Mouse (Mus musculus) myocyte (in vitro differentiated cells): ENCODE data around the gene Best2. TPM values are rescaled to one million over a fixed set of nuclear protein-coding genes. Genes with fewer than 3 reads are reported as not detected.

Experiments
- H3K27me3 ChIP-seq: one replicate; pipeline ENCODE4 v1.6.1; 2011; ENCODE audit not compliant: control insufficient read depth, insufficient read depth, insufficient read length
- H3K36me3 ChIP-seq: one replicate; pipeline ENCODE4 v1.6.1; 2011; ENCODE audit not compliant: control insufficient read depth, insufficient read depth
- H3K4me2 ChIP-seq: one replicate; pipeline ENCODE4 v1.6.1; 2011; ENCODE audit warnings: low read depth, control low read depth
- H3K4me3 ChIP-seq: one replicate; pipeline ENCODE4 v1.5.1; 2011; ENCODE audit warnings: mild to moderate bottlenecking, control low read depth, moderate library complexity
- H3K79me2 ChIP-seq: one replicate; pipeline ENCODE4 v1.6.1; 2011; ENCODE audit not compliant: control insufficient read depth, insufficient read depth
- H3ac ChIP-seq: one replicate; pipeline ENCODE4 v1.6.1; 2011; ENCODE audit not compliant: control insufficient read depth, insufficient read length
- CEBPB ChIP-seq: IDR thresholded peaks from 2 replicates; pipeline ENCODE4 v1.6.1; 2011; ENCODE audit warnings: mild to moderate bottlenecking, moderate library complexity; ENCODE audit not compliant: poor library complexity, insufficient read depth, severe bottlenecking
- E2F4 ChIP-seq: IDR thresholded peaks from one replicate; pipeline ENCODE4 v1.6.1; 2011; ENCODE audit warnings: mild to moderate bottlenecking, control low read depth, moderate library complexity; ENCODE audit not compliant: insufficient read depth
- MAX ChIP-seq: IDR thresholded peaks from one replicate; pipeline ENCODE4 v1.6.1; 2011; ENCODE audit warnings: low read depth, mild to moderate bottlenecking, control low read depth
- MYOD1 ChIP-seq, 3 experiments: IDR thresholded peaks; one replicate each; pipeline ENCODE4 v1.6.1; 2011; ENCODE audit warnings: control low read depth in 2 of 3, low read depth in 2 of 3, mild to moderate bottlenecking in 2 of 3, moderate library complexity in 1 of 3; ENCODE audit not compliant: insufficient read length in 2 of 3, control insufficient read depth in 1 of 3
- MYOG ChIP-seq, 3 experiments: IDR thresholded peaks; one replicate each; pipeline ENCODE4 v1.6.1; 2011; ENCODE audit warnings: control low read depth in 2 of 3, low read depth in 2 of 3, mild to moderate bottlenecking in 2 of 3; ENCODE audit not compliant: insufficient read length in 2 of 3, control insufficient read depth in 1 of 3, insufficient read depth in 1 of 3
- POLR2A ChIP-seq: IDR thresholded peaks from one replicate; pipeline ENCODE4 v1.6.1; 2011; ENCODE audit warnings: low read depth, mild to moderate bottlenecking, control low read depth, moderate library complexity; ENCODE audit not compliant: insufficient read length
- POLR2AphosphoS2 ChIP-seq: IDR thresholded peaks from one replicate; pipeline ENCODE4 v1.6.1; 2011; ENCODE audit warnings: low read depth, control low read depth; ENCODE audit not compliant: insufficient read length
- REST ChIP-seq: IDR thresholded peaks from one replicate; pipeline ENCODE4 v1.6.1; 2011; ENCODE audit warnings: mild to moderate bottlenecking, control low read depth, moderate library complexity; ENCODE audit not compliant: insufficient read depth, insufficient read length
- SRF ChIP-seq: IDR thresholded peaks from one replicate; pipeline ENCODE4 v1.6.1; 2011; ENCODE audit warnings: low read depth; ENCODE audit not compliant: control insufficient read depth, insufficient read length
- TCF12 ChIP-seq: IDR thresholded peaks from one replicate; pipeline ENCODE4 v1.6.1; 2011; ENCODE audit warnings: mild to moderate bottlenecking, control low read depth; ENCODE audit not compliant: poor library complexity, insufficient read depth, severe bottlenecking
- TCF3 ChIP-seq: IDR thresholded peaks from one replicate; pipeline ENCODE4 v1.6.1; 2011; ENCODE audit warnings: low read depth, control low read depth; ENCODE audit not compliant: insufficient read length
- USF1 ChIP-seq: IDR thresholded peaks from one replicate; pipeline ENCODE4 v1.6.1; 2011; ENCODE audit warnings: low read depth, mild to moderate bottlenecking, control low read depth, moderate library complexity
- polyA plus RNA-seq: library from polyadenylated mRNA; unstranded; fragments of >200 nt; fragmentation: generic; extraction: Trizol; gene quantifications from one replicate; pipeline ENCODE4 v1.2.1, GENCODE M21; 2012; ENCODE audit warnings: missing spikeins

Gene Best2
- polyA plus RNA-seq, 1 experiment, result not detected

- H3K79me2 ChIP-seq, result no peaks in the 10 kb centered on the region
- no peak overlapping the region for H3K4me3 ChIP-seq
- H3K27me3 ChIP-seq, result no peaks in the 10 kb centered on the region
Measured at GRCm38 (mm10) chr8:84996978-84997377, 17.4 kb downstream of the Best2 start.

DNA sequence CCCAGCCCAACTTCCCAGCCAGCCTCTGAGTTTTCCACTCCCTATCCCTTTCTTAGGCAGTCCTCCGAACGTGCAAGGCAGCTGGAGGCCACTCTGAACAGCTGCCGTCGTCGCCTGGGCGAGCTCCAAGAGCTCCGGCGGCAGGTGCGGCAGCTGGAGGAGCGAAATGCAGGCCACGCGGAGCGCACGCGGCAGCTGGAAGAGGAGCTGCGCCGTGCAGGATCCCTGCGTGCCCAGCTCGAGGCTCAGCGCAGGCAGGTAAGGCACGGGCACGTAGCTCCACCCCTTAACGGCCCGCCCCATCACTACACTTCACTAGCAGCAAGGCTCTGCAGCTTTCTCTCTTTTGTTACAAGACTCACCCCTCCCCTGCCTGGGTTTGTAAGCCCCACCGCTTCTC, 18.7 kb downstream of the Best2 start:
- Histone ChIP-seq H3K4me2 (no peak overlapping the region), H3K79me2 (no peaks in the 10 kb centered on the region), H3K36me3 (no peaks in the 10 kb centered on the region), H3ac (no peak overlapping the region), H3K4me3 (no peak overlapping the region), H3K27me3 (no peaks in the 10 kb centered on the region)
- no peak for TF ChIP-seq POLR2AphosphoS2
- peak in 2 of 3 experiments; percentile 86 to 95 for TF ChIP-seq MYOD1 (IDR thresholded peaks at IDR 0.05; ENCODE audit: control insufficient read depth in 1 of 3, insufficient read length in 2 of 3, low read depth in 2 of 3)
- peak in 2 of 3 experiments; percentile 93 to 97 for TF ChIP-seq MYOG (IDR thresholded peaks at IDR 0.05; ENCODE audit: control insufficient read depth in 1 of 3, insufficient read depth in 1 of 3, insufficient read length in 2 of 3, low read depth in 2 of 3)

More at GRCm38 (mm10) chr8:84996978-84997377, 17.4 kb downstream of the Best2 start:
- no peaks in the 10 kb centered on the region for H3K36me3 ChIP-seq
- no peak overlapping the region for H3K4me2 ChIP-seq
- no peak for TF ChIP-seq E2F4
- H3ac ChIP-seq, result no peak overlapping the region

GRCm38 (mm10) chr8:84994375-84994774, 20.0 kb downstream of the Best2 start:
- no peak overlapping the region for H3K4me2 ChIP-seq
- no peaks in the 10 kb centered on the region for H3K27me3 ChIP-seq
- H3K4me3 ChIP-seq, result no peak overlapping the region
- no peaks in the 10 kb centered on the region for H3K79me2 ChIP-seq
- TF ChIP-seq TCF12 (no peak), MYOD1 (IDR thresholded peaks at IDR 0.05; ENCODE audit: control insufficient read depth in 1 of 3, insufficient read length in 2 of 3, low read depth in 2 of 3) (no peak)
- no peak overlapping the region for H3ac ChIP-seq
- H3K36me3 ChIP-seq, result no peaks in the 10 kb centered on the region

- peak overlapping the region; percentile 38 for H3K4me3 ChIP-seq
- no peaks in the 10 kb centered on the region for H3K79me2 ChIP-seq
- H3K4me2 ChIP-seq, result peak overlapping the region; percentile 92
- TF ChIP-seq TCF3 (no peak), MYOD1 (IDR thresholded peaks at IDR 0.05; ENCODE audit: control insufficient read depth in 1 of 3, insufficient read length in 2 of 3, low read depth in 2 of 3) (peak in 1 of 3 experiments; percentile 28), POLR2AphosphoS2 (no peak), MYOG (IDR thresholded peaks at IDR 0.05; ENCODE audit: control insufficient read depth in 1 of 3, insufficient read depth in 1 of 3, insufficient read length in 2 of 3, low read depth in 2 of 3) (no peak), POLR2A (no peak), USF1 (peak; percentile 57)
- no peaks in the 10 kb centered on the region for H3K36me3 ChIP-seq
- H3K27me3 ChIP-seq, result no peaks in the 10 kb centered on the region
- H3ac ChIP-seq, result no peak overlapping the region
Measured at GRCm38 (mm10) chr8:84990836-84991235, 23.5 kb downstream of the Best2 start.

GRCm38 (mm10) chr8:84990349-84990748, 24.0 kb downstream of the Best2 start, which contains the start of gene Hook2:
Gene Hook2 (plus strand): TSS chr8:84990603.
- Histone ChIP-seq H3K36me3 (no peaks in the 10 kb centered on the region), H3K4me2 (peak within 1 kb of the TSS; percentile 97), H3K79me2 (no peaks in the 10 kb centered on the region), H3ac (peak within 1 kb of the TSS; percentile 2), H3K4me3 (peak within 1 kb of the TSS; percentile 38), H3K27me3 (no peaks in the 10 kb centered on the region)
- TF ChIP-seq REST (no peak), POLR2AphosphoS2 (peak; percentile 71), USF1 (peak; percentile 95), TCF12 (no peak), MAX (no peak), TCF3 (no peak), SRF (no peak), MYOG (IDR thresholded peaks at IDR 0.05; ENCODE audit: control insufficient read depth in 1 of 3, insufficient read depth in 1 of 3, insufficient read length in 2 of 3, low read depth in 2 of 3) (peak in 1 of 3 experiments; percentile 18), POLR2A (peak; percentile 75), CEBPB (peak; percentile 26; the same call in 1 of the 2 replicates), MYOD1 (IDR thresholded peaks at IDR 0.05; ENCODE audit: control insufficient read depth in 1 of 3, insufficient read length in 2 of 3, low read depth in 2 of 3) (no peak)

GRCm38 (mm10) chr8:84989810-84990209, 24.5 kb downstream of the Best2 start:
- Histone ChIP-seq H3K27me3 (no peaks in the 10 kb centered on the region), H3K4me3 (peak overlapping the region; percentile 38), H3K36me3 (no peaks in the 10 kb centered on the region), H3K4me2 (peak overlapping the region; percentile 97), H3ac (peak overlapping the region; percentile 2), H3K79me2 (no peaks in the 10 kb centered on the region)
- TF ChIP-seq POLR2A (peak; percentile 30), POLR2AphosphoS2 (peak; percentile 63), USF1 (no peak)
